Mouse (Mus musculus) neural tube, embryonic 12.5 days (tissue): ENCODE data around the gene Aldh16a1. TPM values are rescaled to one million over a fixed set of nuclear protein-coding genes. Genes with fewer than 3 reads are reported as not detected.
"Not testable (repeated sequence)": the region's sequence is repeated elsewhere in the genome, so short reads cannot be mapped to it uniquely, and the experiment has no call there.

Experiments
- ATAC-seq: fragments of 200-750 bp; cut with Nextera tagmentation; 2 replicates; pipeline ENCODE4 v1.8.0; 2017; ENCODE audit warnings: low read depth, mild to moderate bottlenecking, moderate TSS enrichment, moderate library complexity; ENCODE audit not compliant: low FRiP score
- H3K27ac ChIP-seq: fragments of 300-500 bp; sonication (generic); 2 replicates; pipeline ENCODE4 v1.5.1; 2016
- H3K27me3 ChIP-seq: fragments of 300-500 bp; sonication (generic); replicated peaks from 2 replicates; pipeline ENCODE4 v1.6.1; 2016; ENCODE audit warnings: mild to moderate bottlenecking
- H3K36me3 ChIP-seq: fragments of 300-500 bp; sonication (generic); 2 replicates; pipeline ENCODE4 v1.6.1; 2016; ENCODE audit warnings: mild to moderate bottlenecking
- H3K4me1 ChIP-seq: fragments of 300-500 bp; sonication (generic); 2 replicates; pipeline ENCODE4 v1.6.1; 2016
- H3K4me2 ChIP-seq: fragments of 300-500 bp; sonication (generic); replicated peaks from 2 replicates; pipeline ENCODE4 v1.6.1; 2016; ENCODE audit warnings: mild to moderate bottlenecking
- H3K4me3 ChIP-seq: fragments of 300-500 bp; sonication (generic); 2 replicates; pipeline ENCODE4 v1.5.1; 2016
- H3K9ac ChIP-seq: fragments of 300-500 bp; sonication (generic); 2 replicates; pipeline ENCODE4 v1.6.1; 2016; ENCODE audit warnings: mild to moderate bottlenecking
- H3K9me3 ChIP-seq: fragments of 300-500 bp; sonication (generic); 2 replicates; pipeline ENCODE4 v1.6.1; 2016; ENCODE audit warnings: mild to moderate bottlenecking
- WGBS: fragments of 180-500 bp; shearing (Covaris S2); methylation state at CpG from one replicate; pipeline ENCODE4 v1.1.7; 2016; 5-methylcytosine and 5-hydroxymethylcytosine counted together
- polyA plus RNA-seq: library from polyadenylated mRNA; unstranded; fragments of >200 nt; fragmentation: Nextera tagmentation; extraction: Ambion mirVana; gene quantifications from 2 replicates; pipeline ENCODE4 v1.2.1, GENCODE M21; 2016

Aldh16a1 gene
- polyA plus RNA-seq, 1 experiment from 2014 or later = 37.8 TPM

DNA sequence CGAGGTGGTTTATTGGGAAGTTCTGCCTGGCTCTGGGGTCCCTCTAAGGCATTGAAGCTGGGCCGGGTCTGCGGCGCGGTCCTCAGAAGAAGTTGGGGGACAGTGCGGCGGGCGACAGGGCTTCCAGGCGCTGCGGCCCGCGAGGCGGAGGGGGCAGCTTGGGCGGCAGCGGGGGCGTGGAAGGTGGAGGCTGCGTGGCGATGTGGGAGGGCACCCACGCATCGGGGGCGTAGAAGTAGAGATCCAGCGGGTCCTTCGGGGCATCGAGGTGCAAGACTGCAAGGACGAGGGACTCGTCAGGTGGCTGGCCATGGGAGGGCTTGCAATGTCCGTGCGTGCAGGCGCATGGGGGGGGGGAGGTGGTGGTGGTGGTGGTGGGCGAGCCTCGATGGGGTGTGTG is 22.0 kb upstream of the Aldh16a1 start:
- Histone ChIP-seq H3K9ac (no peak overlapping the region), H3K27me3 (peaks cover 87% of the 10 kb centered on the region), H3K9me3 (0 out of 2 replicates have a peak, but pooled peaks cover 4% of the 10 kb centered on the region), H3K27ac (no peak overlapping the region), H3K4me2 (peak overlapping the region; percentile 36), H3K36me3 (no peaks in the 10 kb centered on the region), H3K4me1 (peaks cover 19% of the 10 kb centered on the region), H3K4me3 (peak overlapping the region; percentile 9)
- no peak for ATAC-seq
- WGBS = 4% methylated on average over 31 of the region's 31 CpGs

DNA sequence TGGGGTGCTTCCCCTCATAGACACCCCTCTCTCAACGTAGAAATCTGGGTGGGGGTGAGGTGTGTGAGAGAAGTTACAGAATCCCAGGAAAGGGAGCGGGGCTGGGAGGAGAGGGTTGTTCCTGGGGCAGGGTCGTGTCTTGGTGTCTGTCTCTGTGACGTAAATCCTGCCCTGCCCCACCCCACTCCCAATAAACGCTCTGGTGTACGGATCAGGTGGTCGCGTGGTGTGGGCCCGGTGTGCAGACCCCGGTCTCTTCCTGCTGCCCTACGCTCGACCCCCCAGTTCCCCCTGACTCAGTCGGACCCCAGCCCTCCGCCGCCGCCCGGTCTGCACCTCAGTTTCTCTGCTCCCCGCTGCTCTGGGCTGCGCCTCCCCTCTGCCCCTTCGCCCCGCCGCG is 21.5 kb upstream of the Aldh16a1 start:
- Histone ChIP-seq H3K9ac (no peak overlapping the region), H3K4me1 (peaks cover 16% of the 10 kb centered on the region), H3K27me3 (peaks cover 83% of the 10 kb centered on the region), H3K4me3 (peak overlapping the region; percentile 9; the same call in 1 of the 2 replicates), H3K36me3 (no peaks in the 10 kb centered on the region), H3K27ac (no peak overlapping the region), H3K4me2 (peak overlapping the region; percentile 36), H3K9me3 (0 out of 2 replicates have a peak, but pooled peaks cover 2% of the 10 kb centered on the region)
- ATAC-seq = no peak
- 1% methylated on average over 23 of the region's 23 CpGs for WGBS

DNA sequence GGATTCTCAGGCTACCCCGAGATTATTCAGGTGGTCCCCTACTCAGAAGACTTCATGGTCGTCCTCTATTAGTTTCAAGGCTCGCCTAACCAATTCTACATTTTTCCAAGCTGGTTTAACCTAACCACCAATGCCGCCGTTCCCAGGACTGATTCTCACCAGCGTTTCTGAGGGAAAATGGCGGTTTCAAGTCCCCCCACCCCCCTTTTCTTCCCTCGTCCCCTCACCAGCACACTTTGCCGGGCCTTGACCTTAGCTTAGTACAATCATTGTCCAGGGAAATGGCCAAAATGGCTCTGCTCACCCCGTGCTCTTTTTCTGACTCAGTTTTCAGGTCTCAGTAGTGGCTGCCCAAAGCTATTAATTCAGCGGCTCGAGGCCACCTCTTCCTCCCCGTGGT is 21.0 kb upstream of the Aldh16a1 start:
- peaks cover 15% of the 10 kb centered on the region for H3K4me1 ChIP-seq
- H3K4me3 ChIP-seq = no peak overlapping the region
- H3K36me3 ChIP-seq = no peaks in the 10 kb centered on the region
- no peaks in the 10 kb centered on the region for H3K9me3 ChIP-seq
- no peak for ATAC-seq
- H3K27ac ChIP-seq = no peak overlapping the region
- 4% methylated on average over 13 of the region's 13 CpGs for WGBS
- no peak overlapping the region for H3K9ac ChIP-seq
- 0 out of 2 replicates have a peak overlapping the region, but pooled peaks have one; percentile 1 for H3K4me2 ChIP-seq
- peaks cover 77% of the 10 kb centered on the region for H3K27me3 ChIP-seq

DNA sequence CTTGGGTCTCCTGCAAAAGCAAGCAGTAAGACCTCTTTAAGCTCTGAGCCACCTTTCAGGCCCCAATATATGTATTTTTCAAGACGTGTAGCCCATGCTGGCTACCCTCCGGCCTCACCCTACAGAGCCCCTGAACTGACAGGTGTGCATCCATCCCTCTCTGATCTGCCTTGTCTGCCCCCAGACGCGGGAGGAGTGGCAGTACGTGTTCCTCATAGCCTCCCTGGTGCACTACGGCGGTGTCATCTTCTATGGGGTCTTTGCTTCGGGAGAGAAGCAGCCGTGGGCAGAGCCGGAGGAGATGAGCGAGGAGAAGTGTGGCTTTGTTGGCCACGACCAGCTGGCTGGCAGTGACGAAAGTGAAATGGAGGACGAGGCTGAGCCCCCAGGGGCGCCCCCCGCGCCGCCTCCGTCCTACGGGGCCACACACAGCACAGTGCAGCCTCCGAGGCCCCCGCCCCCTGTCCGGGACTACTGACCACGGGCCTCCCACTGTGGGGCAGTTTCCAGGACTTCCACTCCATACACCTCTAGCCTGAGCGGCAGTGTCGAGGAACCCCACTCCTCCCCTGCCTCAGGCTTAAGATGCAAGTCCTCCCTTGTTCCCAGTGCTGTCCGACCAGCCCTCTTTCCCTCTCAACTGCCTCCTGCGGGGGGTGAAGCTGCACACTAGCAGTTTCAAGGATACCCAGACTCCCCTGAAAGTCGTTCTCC is 20.3 kb upstream of the Aldh16a1 start:
- no peak overlapping the region for H3K27ac ChIP-seq
- no peak overlapping the region for H3K9ac ChIP-seq
- H3K36me3 ChIP-seq = no peaks in the 10 kb centered on the region
- peak overlapping the region; percentile 37 for H3K4me2 ChIP-seq
- H3K9me3 ChIP-seq = peaks cover 6% of the 10 kb centered on the region; the same call in 1 of the 2 replicates
- peaks cover 77% of the 10 kb centered on the region for H3K27me3 ChIP-seq
- H3K4me1 ChIP-seq = peaks cover 15% of the 10 kb centered on the region
- 3% methylated on average over 29 of the region's 29 CpGs for WGBS
- peak; percentile 37; the same call in 1 of the 2 replicates for ATAC-seq
- H3K4me3 ChIP-seq = 0 out of 2 replicates have a peak overlapping the region, but pooled peaks have one; percentile 15

- not testable (repeated sequence) for H3K27ac ChIP-seq, H3K36me3 ChIP-seq, ATAC-seq, H3K4me2 ChIP-seq, H3K9ac ChIP-seq, H3K4me3 ChIP-seq
- peaks cover 10% of the 10 kb centered on the region; the same call in 1 of the 2 replicates for H3K9me3 ChIP-seq
- peaks cover 77% of the 10 kb centered on the region for H3K27me3 ChIP-seq
- WGBS = 73% methylated on average over 1 of the region's 1 CpGs
- peaks cover 17% of the 10 kb centered on the region for H3K4me1 ChIP-seq
Measured at GRCm38 (mm10) chr7:45173772-45174171, 19.4 kb upstream of the Aldh16a1 start.

- peaks cover 10% of the 10 kb centered on the region; the same call in 1 of the 2 replicates for H3K9me3 ChIP-seq
- no peak for ATAC-seq
- peaks cover 25% of the 10 kb centered on the region for H3K4me1 ChIP-seq
- H3K36me3 ChIP-seq = no peaks in the 10 kb centered on the region
- 59% methylated on average over 7 of the region's 7 CpGs for WGBS
- no peak overlapping the region for H3K27ac ChIP-seq
- no peak overlapping the region for H3K9ac ChIP-seq
- H3K4me2 ChIP-seq = no peak overlapping the region
- H3K4me3 ChIP-seq = no peak overlapping the region
- peaks cover 77% of the 10 kb centered on the region for H3K27me3 ChIP-seq
Measured at GRCm38 (mm10) chr7:45172974-45173373, 18.6 kb upstream of the Aldh16a1 start.

DNA sequence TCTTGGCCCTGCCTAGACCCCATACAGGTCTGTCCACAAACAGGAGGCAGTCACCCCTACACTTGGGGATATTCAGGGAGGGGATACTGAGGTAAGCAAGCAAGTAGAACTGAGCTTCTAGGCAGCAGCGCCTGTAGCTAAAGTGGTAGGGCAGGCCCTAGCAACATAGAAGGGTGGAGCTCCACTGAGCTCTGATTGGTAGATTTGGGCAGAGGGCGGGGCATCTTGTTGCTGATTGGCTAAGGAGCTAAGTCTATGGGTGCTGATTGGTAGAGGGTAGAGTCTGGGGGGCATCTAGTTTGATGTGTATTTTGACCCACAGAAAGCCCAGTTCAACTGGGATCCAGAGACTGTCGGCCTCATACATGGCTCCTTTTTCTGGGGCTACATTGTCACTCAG is 15.1 kb upstream of the Aldh16a1 start:
- H3K4me3 ChIP-seq = no peak overlapping the region
- peaks cover 16% of the 10 kb centered on the region for H3K4me1 ChIP-seq
- no peak overlapping the region for H3K4me2 ChIP-seq
- H3K9me3 ChIP-seq = peaks cover 10% of the 10 kb centered on the region; the same call in 1 of the 2 replicates
- H3K36me3 ChIP-seq = no peaks in the 10 kb centered on the region
- 90% methylated on average over 3 of the region's 3 CpGs for WGBS
- no peak for ATAC-seq
- peaks cover 77% of the 10 kb centered on the region for H3K27me3 ChIP-seq
- no peak overlapping the region for H3K9ac ChIP-seq
- no peak overlapping the region for H3K27ac ChIP-seq

DNA sequence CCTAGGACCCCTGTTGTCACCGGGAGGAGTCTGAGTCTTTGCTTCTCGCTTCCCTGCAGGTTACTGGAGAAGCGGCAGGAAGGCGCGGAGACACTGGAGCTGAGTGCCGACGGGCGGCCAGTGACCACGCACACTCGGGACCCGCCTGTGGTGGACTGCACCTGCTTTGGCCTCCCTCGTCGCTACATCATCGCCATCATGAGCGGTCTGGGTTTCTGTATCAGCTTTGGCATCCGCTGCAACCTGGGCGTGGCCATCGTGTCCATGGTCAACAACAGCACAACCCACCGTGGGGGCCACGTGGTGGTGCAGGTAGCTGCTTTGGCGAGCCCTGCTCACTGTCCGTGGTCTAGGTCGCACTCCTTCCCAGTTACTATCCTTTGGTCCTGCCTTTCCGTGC is 14.3 kb upstream of the Aldh16a1 start:
- WGBS = 5% methylated on average over 24 of the region's 24 CpGs
- H3K27ac ChIP-seq = no peak overlapping the region
- H3K27me3 ChIP-seq = peaks cover 77% of the 10 kb centered on the region
- H3K4me1 ChIP-seq = peaks cover 19% of the 10 kb centered on the region
- H3K9ac ChIP-seq = no peak overlapping the region
- no peak for ATAC-seq
- H3K36me3 ChIP-seq = no peaks in the 10 kb centered on the region
- H3K4me2 ChIP-seq = peak overlapping the region; percentile 24
- no peak overlapping the region for H3K4me3 ChIP-seq
- H3K9me3 ChIP-seq = peaks cover 10% of the 10 kb centered on the region; the same call in 1 of the 2 replicates

DNA sequence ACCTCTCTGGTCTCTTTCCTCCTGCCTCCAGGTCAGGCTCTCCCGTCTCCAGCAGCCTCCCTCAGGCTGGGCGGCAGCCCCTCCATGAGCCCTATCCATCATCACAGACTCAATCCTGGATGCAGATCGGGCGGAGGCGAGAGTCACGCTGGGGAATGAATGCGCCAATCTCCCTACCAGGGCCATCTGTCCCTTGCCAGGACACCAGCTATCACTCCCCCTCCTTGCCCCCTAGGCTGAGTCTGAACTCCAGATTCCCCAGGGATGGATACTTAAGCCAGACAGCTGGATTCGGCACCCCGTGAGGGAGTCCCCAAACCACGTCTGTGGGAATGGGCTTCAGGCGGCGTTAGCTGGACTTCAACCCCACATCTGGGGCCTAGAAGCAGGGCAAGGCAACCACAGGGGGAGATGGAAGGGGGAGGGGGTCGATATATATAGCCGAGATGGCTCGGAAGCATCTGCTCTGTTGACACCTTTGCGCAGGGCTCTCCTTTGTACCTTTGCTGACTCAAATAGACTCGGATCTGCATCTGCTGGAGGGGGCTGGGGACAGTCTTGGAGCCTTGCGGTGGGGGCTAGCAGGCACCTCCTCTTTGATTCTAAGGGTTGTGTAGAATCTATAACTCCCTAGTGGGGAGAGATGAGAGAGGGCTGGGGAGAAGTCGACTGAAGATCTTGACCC is 13.5 kb upstream of the Aldh16a1 start:
- H3K9me3 ChIP-seq = peaks cover 10% of the 10 kb centered on the region; the same call in 1 of the 2 replicates
- no peak overlapping the region for H3K27ac ChIP-seq
- no peak for ATAC-seq
- no peaks in the 10 kb centered on the region for H3K36me3 ChIP-seq
- H3K27me3 ChIP-seq = peaks cover 85% of the 10 kb centered on the region
- H3K9ac ChIP-seq = no peak overlapping the region
- H3K4me3 ChIP-seq = no peak overlapping the region
- 2% methylated on average over 19 of the region's 19 CpGs for WGBS
- peak overlapping the region; percentile 24; the same call in 1 of the 2 replicates for H3K4me2 ChIP-seq
- peaks cover 21% of the 10 kb centered on the region for H3K4me1 ChIP-seq

DNA sequence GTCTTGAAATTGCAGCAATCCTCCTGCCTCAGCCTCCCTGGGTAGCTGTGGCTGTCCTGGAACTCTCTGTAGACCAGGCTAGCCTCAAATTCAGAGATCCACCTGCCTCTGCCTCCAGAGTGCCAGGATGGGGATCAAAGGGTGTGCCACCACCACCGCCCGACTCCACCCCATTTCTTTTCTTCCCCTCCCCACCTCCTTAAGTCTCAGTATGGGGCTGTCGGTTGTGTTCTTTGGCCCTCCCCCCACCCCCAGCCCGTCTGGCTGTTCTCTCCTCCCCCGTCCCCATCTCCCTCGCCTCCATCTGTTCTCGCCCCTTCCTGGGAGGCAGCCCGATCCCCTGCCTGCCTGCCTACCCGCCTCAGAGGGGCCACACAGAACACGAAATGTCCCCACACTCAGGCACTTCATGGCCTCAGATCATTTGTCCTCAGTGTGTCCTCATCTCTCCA is 12.6 kb upstream of the Aldh16a1 start:
- 32% methylated on average over 10 of the region's 10 CpGs for WGBS
- peaks cover 10% of the 10 kb centered on the region; the same call in 1 of the 2 replicates for H3K9me3 ChIP-seq
- ATAC-seq = no peak
- no peak overlapping the region for H3K27ac ChIP-seq
- H3K9ac ChIP-seq = no peak overlapping the region
- no peaks in the 10 kb centered on the region for H3K36me3 ChIP-seq
- no peak overlapping the region for H3K4me2 ChIP-seq
- no peak overlapping the region for H3K4me3 ChIP-seq
- H3K27me3 ChIP-seq = peaks cover 85% of the 10 kb centered on the region
- peaks cover 27% of the 10 kb centered on the region for H3K4me1 ChIP-seq

GRCm38 (mm10) chr7:45165701-45166100 is 11.3 kb upstream of the Aldh16a1 start:
- no peak for ATAC-seq
- no peak overlapping the region for H3K4me3 ChIP-seq
- H3K4me2 ChIP-seq = no peak overlapping the region
- no peak overlapping the region for H3K9ac ChIP-seq
- 45% methylated on average over 11 of the region's 11 CpGs for WGBS
- H3K36me3 ChIP-seq = peaks cover 5% of the 10 kb centered on the region; the same call in 1 of the 2 replicates
- peaks cover 81% of the 10 kb centered on the region for H3K27me3 ChIP-seq
- no peak overlapping the region for H3K27ac ChIP-seq
- H3K9me3 ChIP-seq = peaks cover 10% of the 10 kb centered on the region; the same call in 1 of the 2 replicates
- peaks cover 27% of the 10 kb centered on the region for H3K4me1 ChIP-seq

DNA sequence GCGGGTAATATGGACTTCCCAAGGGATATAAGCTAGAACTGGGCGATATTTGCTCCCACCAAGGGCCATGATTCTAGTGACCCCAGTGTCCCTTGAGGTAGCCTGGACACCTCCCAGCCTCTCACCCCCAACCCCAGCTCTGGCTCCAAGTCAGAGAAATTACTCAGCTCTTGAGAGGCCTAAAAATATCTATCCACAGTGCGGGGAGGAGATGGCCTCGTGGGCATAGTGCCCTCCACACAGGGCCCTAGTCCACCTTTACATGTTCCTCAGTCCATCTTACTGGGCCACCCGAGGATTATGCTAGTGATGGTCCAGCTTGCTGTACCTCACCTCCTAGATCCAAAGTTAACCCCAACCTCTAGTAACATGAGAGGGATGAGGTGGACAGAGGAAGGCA is 10.4 kb upstream of the Aldh16a1 start:
- H3K4me2 ChIP-seq = no peak overlapping the region

More for the DNA sequence above, 10.4 kb upstream of the Aldh16a1 start:
- H3K9me3 ChIP-seq = peaks cover 5% of the 10 kb centered on the region; the same call in 1 of the 2 replicates
- no peak overlapping the region for H3K9ac ChIP-seq
- peaks cover 27% of the 10 kb centered on the region for H3K4me1 ChIP-seq
- no peak for ATAC-seq
- no peak overlapping the region for H3K27ac ChIP-seq
- WGBS = 64% methylated on average over 5 of the region's 5 CpGs
- no peak overlapping the region for H3K4me3 ChIP-seq
- peaks cover 13% of the 10 kb centered on the region for H3K36me3 ChIP-seq
- peaks cover 76% of the 10 kb centered on the region for H3K27me3 ChIP-seq
